Mouse (Mus musculus) NIH3T3 (cell line): ENCODE measurements at regions not wholly inside any gene's neighbourhood (a gene's known extent, or its start where the extent isn't known, plus 50 kb on each side); places are given as distances from the start of the nearest gene placed in this dataset.
"Not testable (repeated sequence)": the region's sequence is repeated elsewhere in the genome, so short reads cannot be mapped to it uniquely, and the experiment has no call there.

Experiments
- DNase-seq: peaks from one replicate; pipeline ENCODE4 v3.0.0-alpha.2; 2012; ENCODE audit warnings: low read depth

GRCm38 (mm10) chr9:31653788-31654187 is 189.5 kb upstream of the Tmem45b start:
- no peak for DNase-seq

GRCm38 (mm10) chr9:31650362-31651130 is 186.3 kb upstream of the Tmem45b start:
- no peak for DNase-seq

GRCm38 (mm10) chr9:31649073-31649472 is 184.8 kb upstream of the Tmem45b start:
- no peak for DNase-seq

GRCm38 (mm10) chr9:31648551-31648950 is 184.3 kb upstream of the Tmem45b start:
- DNase-seq = no peak

- DNase-seq = no peak
Observed at GRCm38 (mm10) chr9:31645114-31645513, 180.9 kb upstream of the Tmem45b start.

- DNase-seq = no peak
Observed at GRCm38 (mm10) chr9:31644106-31644505, 179.8 kb upstream of the Tmem45b start.

- no peak for DNase-seq
Observed at GRCm38 (mm10) chr9:31642169-31642568, 177.9 kb upstream of the Tmem45b start.

- no peak for DNase-seq
Observed at GRCm38 (mm10) chr9:31628291-31628690, 164.0 kb upstream of the Tmem45b start.

GRCm38 (mm10) chr9:31621553-31621952 is 157.3 kb upstream of the Tmem45b start:
- DNase-seq = not testable (repeated sequence)

- no peak for DNase-seq
Observed at GRCm38 (mm10) chr9:31619344-31619743, 155.1 kb upstream of the Tmem45b start.

- DNase-seq = no peak
Observed at GRCm38 (mm10) chr9:31614250-31614945, 150.1 kb upstream of the Tmem45b start.

- DNase-seq = no peak
Observed at GRCm38 (mm10) chr9:31611036-31611695, 146.9 kb upstream of the Tmem45b start.

- DNase-seq = no peak
Observed at GRCm38 (mm10) chr9:31610631-31611030, 146.4 kb upstream of the Tmem45b start.

GRCm38 (mm10) chr9:31610212-31610611 is 145.9 kb upstream of the Tmem45b start:
- DNase-seq = peak; percentile 6

- DNase-seq = no peak
Observed at GRCm38 (mm10) chr9:31609731-31610130, 145.5 kb upstream of the Tmem45b start.

- no peak for DNase-seq
Observed at GRCm38 (mm10) chr9:31608084-31608870, 144.0 kb upstream of the Tmem45b start.

- DNase-seq = no peak
Observed at GRCm38 (mm10) chr9:31606936-31607335, 142.7 kb upstream of the Tmem45b start.

GRCm38 (mm10) chr9:31604497-31605090 is 140.3 kb upstream of the Tmem45b start:
- DNase-seq = peak; percentile 40

- no peak for DNase-seq
Observed at GRCm38 (mm10) chr9:31602707-31603106, 138.4 kb upstream of the Tmem45b start.

- no peak for DNase-seq
Observed at GRCm38 (mm10) chr9:31595096-31595495, 130.8 kb upstream of the Tmem45b start.

- no peak for DNase-seq
Observed at GRCm38 (mm10) chr9:31587671-31588070, 123.4 kb upstream of the Tmem45b start.

GRCm38 (mm10) chr9:31583983-31584382 is 119.7 kb upstream of the Tmem45b start:
- DNase-seq = no peak
